8 mouse cellular contexts compared by ENCODE assay signal in genomic region chr10:79726090-79726489, GRCm38 (mm10). TPM values are rescaled to one million over a fixed set of nuclear protein-coding genes. Genes with fewer than 3 reads are reported as not detected.
A peak's percentile ranks its signal among the peaks of the same experiment; 100 is the strongest.
DNase-seq lines count a peak whose midpoint lies in the region; ATAC-seq and TF ChIP-seq lines count a peak whose summit lies in the region.

No protein-coding gene starts in this region.

- TF ChIP-seq POLR2A in olfactory bulb, adult 2 months (IDR thresholded peaks at IDR 0.05; ENCODE audit: insufficient read depth, low read depth, low read length), result no peak

- TF ChIP-seq CTCF in left cerebral cortex, adult 2 months (IDR thresholded peaks at IDR 0.05), result peak; percentile 66
- TF ChIP-seq CTCF in olfactory bulb, adult 2 months (IDR thresholded peaks at IDR 0.05; ENCODE audit: insufficient read depth, low read depth, low read length), result peak; percentile 48; the same call in 1 of the 2 replicates

- 40% methylated on average over 11 of the region's 11 CpGs for WGBS in olfactory bulb, adult 2 months
- 39% methylated on average over 11 of the region's 11 CpGs for WGBS in hindbrain, embryonic 12.5 days

- H3K27ac ChIP-seq in left cerebral cortex, adult 2 months, result no peak overlapping the region
- H3K27ac ChIP-seq in olfactory bulb, adult 2 months (ENCODE audit: insufficient read depth, low read depth, low read length), result no peak overlapping the region
- H3K27ac ChIP-seq in hindbrain, embryonic 12.5 days, result no peak overlapping the region

- peaks cover 51% of the 10 kb centered on the region for H3K4me1 ChIP-seq in olfactory bulb, adult 2 months (ENCODE audit: control insufficient read depth, insufficient read depth, low read length)
- H3K4me1 ChIP-seq in hindbrain, embryonic 12.5 days, result no peaks in the 10 kb centered on the region; the same call in none of the 2 replicates

- no peak for DNase-seq in left cerebral cortex, adult 2 months (ENCODE audit: extremely low spot score in 1 of 2, low spot score in 2 of 2)
- DNase-seq in left cerebral cortex, postnatal 25 days (ENCODE audit: low spot score in 2 of 2), result no peak
- peak; percentile 72 for DNase-seq in R1 (ENCODE audit: low read depth, low spot score)
- peak; percentile 83 for DNase-seq in liver
- DNase-seq in frontal cortex, postnatal 14 days (ENCODE audit: low spot score in 2 of 2), result no peak

- no peak overlapping the region for H3K9ac ChIP-seq in hindbrain, embryonic 12.5 days

- H3K27me3 ChIP-seq in hindbrain, embryonic 12.5 days, result no peaks in the 10 kb centered on the region

- H3K36me3 ChIP-seq in hindbrain, embryonic 12.5 days, result no peaks in the 10 kb centered on the region

- intact Hi-C loops in left cerebral cortex, adult 2 months (cut with DNase I), result no loop called here
- intact Hi-C loops in left cerebral cortex, postnatal 25 days (cut with DNase I), result loop anchor here (1.0 kb wide), 1 partner anchor 31 kb away; no protein-coding TSS in a partner anchor

- H3K4me2 ChIP-seq in hindbrain, embryonic 12.5 days (replicated peaks), result no peak overlapping the region

- no peak overlapping the region for H3K4me3 ChIP-seq in left cerebral cortex, adult 2 months
- no peak overlapping the region for H3K4me3 ChIP-seq in olfactory bulb, adult 2 months (ENCODE audit: insufficient read depth, low read depth, low read length)
- H3K4me3 ChIP-seq in hindbrain, embryonic 12.5 days, result no peak overlapping the region

- peak; percentile 82 for ATAC-seq in erythroid progenitor cell, adult 5-6 weeks (replicated peaks; ENCODE audit: low FRiP score, poor library complexity, severe bottlenecking)
- ATAC-seq in hindbrain, embryonic 12.5 days (ENCODE audit: low FRiP score), result no peak

- no peaks in the 10 kb centered on the region for H3K9me3 ChIP-seq in hindbrain, embryonic 12.5 days (replicated peaks)

RNA-seq across cellular contexts. Expression of gene Hcn2, which starts 9.7 kb away (rescaled TPM):
- total RNA-seq in left cerebral cortex, adult 2 months (2021), result 100 to 1,000 TPM; 129 to 142 TPM
- 100 to 1,000 TPM; 111 to 123 TPM for total RNA-seq in left cerebral cortex, postnatal 25 days (2021)
- total RNA-seq in erythroid progenitor cell, adult 5-6 weeks (2015; ENCODE audit: low replicate concordance), result not detected in 2 replicates
- total RNA-seq in erythroid progenitor cell, adult 5-6 weeks (2017; ENCODE audit: low replicate concordance), result not detected in 2 replicates
- not detected in 2 replicates for polyA plus RNA-seq in olfactory bulb, adult 2 months (2012; ENCODE audit: insufficient read depth, insufficient read length, low replicate concordance, missing spikeins)
- polyA plus RNA-seq in hindbrain, embryonic 12.5 days (2016; fragmentation: Nextera tagmentation; extraction: Ambion mirVana), result 0.45 and 0.48 TPM in 2 replicates

RNA-seq across cellular contexts. Expression of gene Polrmt, which starts 20.3 kb away (rescaled TPM):
- total RNA-seq in left cerebral cortex, adult 2 months (2021), result 10 to 100 TPM; 45.1 to 51.6 TPM
- total RNA-seq in left cerebral cortex, postnatal 25 days (2021), result 10 to 100 TPM; 42.1 to 45.7 TPM
- total RNA-seq in erythroid progenitor cell, adult 5-6 weeks (2015; ENCODE audit: low replicate concordance), result 8.0 TPM in 1 of 2 replicates, not detected in the other
- total RNA-seq in erythroid progenitor cell, adult 5-6 weeks (2017; ENCODE audit: low replicate concordance), result 0.64 and 4.4 TPM in 2 replicates
- not detected in 2 replicates for polyA plus RNA-seq in olfactory bulb, adult 2 months (2012; ENCODE audit: insufficient read depth, insufficient read length, low replicate concordance, missing spikeins)
- polyA plus RNA-seq in hindbrain, embryonic 12.5 days (2016; fragmentation: Nextera tagmentation; extraction: Ambion mirVana), result 42.7 and 47.5 TPM in 2 replicates

RNA-seq across cellular contexts. Expression of gene Bsg, which starts 21.8 kb away (rescaled TPM):
- 100 to 1,000 TPM; 539 to 573 TPM for total RNA-seq in left cerebral cortex, adult 2 months (2021)
- total RNA-seq in left cerebral cortex, postnatal 25 days (2021), result 100 to 1,000 TPM; 650 to 673 TPM
- total RNA-seq in erythroid progenitor cell, adult 5-6 weeks (2015; ENCODE audit: low replicate concordance), result 1,896 and 2,324 TPM in 2 replicates
- 1,328 and 1,345 TPM in 2 replicates for total RNA-seq in erythroid progenitor cell, adult 5-6 weeks (2017; ENCODE audit: low replicate concordance)
- not detected in 2 replicates for polyA plus RNA-seq in olfactory bulb, adult 2 months (2012; ENCODE audit: insufficient read depth, insufficient read length, low replicate concordance, missing spikeins)
- 658 and 661 TPM in 2 replicates for polyA plus RNA-seq in hindbrain, embryonic 12.5 days (2016; fragmentation: Nextera tagmentation; extraction: Ambion mirVana)

RNA-seq across cellular contexts. Expression of gene Fgf22, which starts 28.8 kb away (rescaled TPM):
- 1 to 10 TPM; 4.5 to 4.8 TPM for total RNA-seq in left cerebral cortex, adult 2 months (2021)
- 1 to 10 TPM; 2.8 to 4.0 TPM for total RNA-seq in left cerebral cortex, postnatal 25 days (2021)
- not detected in 2 replicates for total RNA-seq in erythroid progenitor cell, adult 5-6 weeks (2015; ENCODE audit: low replicate concordance)
- not detected in 2 replicates for total RNA-seq in erythroid progenitor cell, adult 5-6 weeks (2017; ENCODE audit: low replicate concordance)
- not detected in 2 replicates for polyA plus RNA-seq in olfactory bulb, adult 2 months (2012; ENCODE audit: insufficient read depth, insufficient read length, low replicate concordance, missing spikeins)
- 0.42 and 0.72 TPM in 2 replicates for polyA plus RNA-seq in hindbrain, embryonic 12.5 days (2016; fragmentation: Nextera tagmentation; extraction: Ambion mirVana)

RNA-seq across cellular contexts. Expression of gene Gzmm, which starts 37.3 kb away (rescaled TPM):
- total RNA-seq in left cerebral cortex, adult 2 months (2021), result 1 to 10 TPM; 2.1 to 4.0 TPM
- total RNA-seq in left cerebral cortex, postnatal 25 days (2021), result 1 to 10 TPM; 1.5 to 2.4 TPM
- not detected in 2 replicates for total RNA-seq in erythroid progenitor cell, adult 5-6 weeks (2015; ENCODE audit: low replicate concordance)
- total RNA-seq in erythroid progenitor cell, adult 5-6 weeks (2017; ENCODE audit: low replicate concordance), result not detected in 2 replicates
- polyA plus RNA-seq in olfactory bulb, adult 2 months (2012; ENCODE audit: insufficient read depth, insufficient read length, low replicate concordance, missing spikeins), result not detected in 2 replicates
- 1.2 and 1.3 TPM in 2 replicates for polyA plus RNA-seq in hindbrain, embryonic 12.5 days (2016; fragmentation: Nextera tagmentation; extraction: Ambion mirVana)

Comparison
In these comparisons a context has a peak if more than half of its experiments do, and no peak if none do; other contexts are left out.
1. DNase-seq: peak in R1 (single experiment) and liver (single experiment); none in left cerebral cortex, adult 2 months (0 of 2), left cerebral cortex, postnatal 25 days (0 of 2) and frontal cortex, postnatal 14 days (0 of 2).
2. RNA of gene Hcn2, which starts 9.7 kb away (total RNA-seq): 129 to 142 TPM in left cerebral cortex, adult 2 months and 111 to 123 TPM in left cerebral cortex, postnatal 25 days; not detected in erythroid progenitor cell, adult 5-6 weeks; every median in the first group is over 100 times any median in the second.
3. RNA of gene Polrmt, which starts 20.3 kb away (total RNA-seq): 45.1 to 51.6 TPM in left cerebral cortex, adult 2 months and 42.1 to 45.7 TPM in left cerebral cortex, postnatal 25 days; 0.64 to 8.0 TPM in erythroid progenitor cell, adult 5-6 weeks; every median in the first group is over 4 times any median in the second.